Mouse (Mus musculus) liver, embryonic 13.5 days (tissue): Measurements from ENCODE around the gene Manba. TPM values are rescaled to one million over a fixed set of nuclear protein-coding genes. Genes with fewer than 3 reads are reported as not detected.
A peak's percentile ranks its signal among the peaks of the same experiment; 100 is the strongest.
"Not testable (repeated sequence)": the region's sequence is repeated elsewhere in the genome, so short reads cannot be mapped to it uniquely, and the experiment has no call there.

Source experiments
- ATAC-seq: fragments of 200-750 bp; cut with Nextera tagmentation; 2 replicates; pipeline ENCODE4 v1.8.0; 2017; ENCODE audit warnings: low read depth, mild to moderate bottlenecking, moderate number of reproducible peaks, moderate library complexity
- DNase-seq: peaks from one replicate; pipeline ENCODE4 v3.0.0; 2022
- H3K27ac ChIP-seq: fragments of 300-500 bp; sonication (generic); 2 replicates; pipeline ENCODE4 v1.5.1; 2015; ENCODE audit warnings: moderate library complexity, mild to moderate bottlenecking, inconsistent platforms
- H3K27me3 ChIP-seq: fragments of 300-500 bp; sonication (generic); 2 replicates; pipeline ENCODE4 v1.6.1; 2015; ENCODE audit warnings: mild to moderate bottlenecking, inconsistent platforms
- H3K36me3 ChIP-seq: fragments of 300-500 bp; sonication (generic); 2 replicates; pipeline ENCODE4 v1.6.1; 2015; ENCODE audit warnings: mild to moderate bottlenecking, inconsistent platforms
- H3K4me1 ChIP-seq: fragments of 300-500 bp; sonication (generic); replicated peaks from 2 replicates; pipeline ENCODE4 v1.6.1; 2015; ENCODE audit warnings: inconsistent platforms
- H3K4me2 ChIP-seq: fragments of 300-500 bp; sonication (generic); 2 replicates; pipeline ENCODE4 v1.6.1; 2015; ENCODE audit warnings: inconsistent platforms, mild to moderate bottlenecking, moderate library complexity
- H3K4me3 ChIP-seq: fragments of 300-500 bp; sonication (generic); replicated peaks from 2 replicates; pipeline ENCODE4 v1.5.1; 2015; ENCODE audit warnings: mild to moderate bottlenecking, inconsistent platforms
- H3K9ac ChIP-seq: fragments of 300-500 bp; sonication (generic); 2 replicates; pipeline ENCODE4 v1.6.1; 2015; ENCODE audit warnings: mild to moderate bottlenecking, inconsistent platforms
- H3K9me3 ChIP-seq: fragments of 300-500 bp; sonication (generic); replicated peaks from 2 replicates; pipeline ENCODE4 v1.6.1; 2016; ENCODE audit warnings: inconsistent platforms
- WGBS: fragments of 180-500 bp; shearing (Covaris S2); methylation state at CpG from one replicate; pipeline ENCODE4 v1.1.7; 2015; ENCODE audit not compliant: insufficient replicate concordance; 5-methylcytosine and 5-hydroxymethylcytosine counted together
- polyA plus RNA-seq: library from polyadenylated mRNA; unstranded; fragments of >200 nt; fragmentation: Nextera tagmentation; extraction: Ambion mirVana; gene quantifications from 2 replicates; pipeline ENCODE4 v1.2.1, GENCODE M21; 2015

The Manba gene
- polyA plus RNA-seq, 1 experiment from 2014 or later, result 4.9 TPM

GRCm38 (mm10) chr3:135468402-135468801 is 17.0 kb upstream of the Manba start:
- H3K9me3 ChIP-seq, result no peaks in the 10 kb centered on the region
- H3K27ac ChIP-seq, result no peak overlapping the region
- no peak for ATAC-seq
- 84% methylated on average over 1 of the region's 1 CpGs for WGBS
- no peak overlapping the region for H3K9ac ChIP-seq
- H3K4me1 ChIP-seq, result 0 out of 2 replicates have a peak, but pooled peaks cover 4% of the 10 kb centered on the region
- peaks cover 18% of the 10 kb centered on the region; the same call in 1 of the 2 replicates for H3K36me3 ChIP-seq
- H3K4me3 ChIP-seq, result no peak overlapping the region
- no peaks in the 10 kb centered on the region for H3K27me3 ChIP-seq
- DNase-seq, result no peak
- no peak overlapping the region for H3K4me2 ChIP-seq

- ATAC-seq, result no peak
- no peak for DNase-seq
- Histone ChIP-seq H3K4me2 (no peak overlapping the region), H3K9ac (no peak overlapping the region), H3K27me3 (no peaks in the 10 kb centered on the region), H3K4me1 (0 out of 2 replicates have a peak, but pooled peaks cover 4% of the 10 kb centered on the region), H3K36me3 (peaks cover 15% of the 10 kb centered on the region; the same call in 1 of the 2 replicates), H3K27ac (no peak overlapping the region), H3K9me3 (no peaks in the 10 kb centered on the region), H3K4me3 (no peak overlapping the region)
- WGBS, result 42% methylated on average over 3 of the region's 3 CpGs
Observed at GRCm38 (mm10) chr3:135469146-135469545, 16.3 kb upstream of the Manba start.

- ATAC-seq, result no peak
Observed at GRCm38 (mm10) chr3:135469974-135470373, 15.4 kb upstream of the Manba start.

GRCm38 (mm10) chr3:135470823-135471222 is 14.6 kb upstream of the Manba start:
- Histone ChIP-seq H3K4me1 (0 out of 2 replicates have a peak, but pooled peaks cover 4% of the 10 kb centered on the region), H3K4me3 (no peak overlapping the region), H3K4me2 (no peak overlapping the region), H3K9me3 (no peaks in the 10 kb centered on the region), H3K9ac (no peak overlapping the region), H3K27me3 (no peaks in the 10 kb centered on the region), H3K27ac (no peak overlapping the region), H3K36me3 (peaks cover 6% of the 10 kb centered on the region; the same call in 1 of the 2 replicates)
- ATAC-seq, result no peak
- no peak for DNase-seq
- WGBS, result 45% methylated on average over 1 of the region's 1 CpGs

More at GRCm38 (mm10) chr3:135469974-135470373, 15.4 kb upstream of the Manba start:
- 48% methylated on average over 4 of the region's 4 CpGs for WGBS
- Histone ChIP-seq H3K9ac (no peak overlapping the region), H3K9me3 (no peaks in the 10 kb centered on the region), H3K4me1 (0 out of 2 replicates have a peak, but pooled peaks cover 4% of the 10 kb centered on the region), H3K27ac (no peak overlapping the region), H3K36me3 (peaks cover 9% of the 10 kb centered on the region; the same call in 1 of the 2 replicates), H3K4me2 (no peak overlapping the region), H3K27me3 (no peaks in the 10 kb centered on the region), H3K4me3 (no peak overlapping the region)
- no peak for DNase-seq

GRCm38 (mm10) chr3:135475025-135475424 is 10.4 kb upstream of the Manba start:
- H3K9ac ChIP-seq, result no peak overlapping the region
- DNase-seq (no peak), ATAC-seq (no peak)
- no peaks in the 10 kb centered on the region for H3K9me3 ChIP-seq
- H3K36me3 ChIP-seq, result no peaks in the 10 kb centered on the region
- H3K4me1 ChIP-seq, result 0 out of 2 replicates have a peak, but pooled peaks cover under 1% of the 10 kb centered on the region
- 75% methylated on average over 8 of the region's 8 CpGs for WGBS
- no peaks in the 10 kb centered on the region for H3K27me3 ChIP-seq
- H3K27ac ChIP-seq, result no peak overlapping the region
- H3K4me2 ChIP-seq, result no peak overlapping the region
- H3K4me3 ChIP-seq, result no peak overlapping the region

GRCm38 (mm10) chr3:135476286-135476685 is 9.1 kb upstream of the Manba start:
- WGBS, result 70% methylated on average over 6 of the region's 6 CpGs

GRCm38 (mm10) chr3:135476977-135477376 is 8.4 kb upstream of the Manba start:
- 36% methylated on average over 2 of the region's 2 CpGs for WGBS
- no peak overlapping the region for H3K27ac ChIP-seq

More at GRCm38 (mm10) chr3:135476286-135476685, 9.1 kb upstream of the Manba start:
- Histone ChIP-seq H3K27me3 (no peaks in the 10 kb centered on the region), H3K9me3 (no peaks in the 10 kb centered on the region), H3K9ac (no peak overlapping the region), H3K27ac (no peak overlapping the region), H3K4me3 (no peak overlapping the region), H3K36me3 (no peaks in the 10 kb centered on the region), H3K4me1 (no peaks in the 10 kb centered on the region), H3K4me2 (no peak overlapping the region)
- ATAC-seq (no peak), DNase-seq (no peak)

GRCm38 (mm10) chr3:135479090-135479489 is 6.3 kb upstream of the Manba start:
- DNase-seq, H3K4me1 ChIP-seq, H3K4me2 ChIP-seq, H3K9ac ChIP-seq, H3K27ac ChIP-seq, ATAC-seq, H3K36me3 ChIP-seq, H3K27me3 ChIP-seq, H3K9me3 ChIP-seq, H3K4me3 ChIP-seq: not testable (repeated sequence)
- 64% methylated on average over 5 of the region's 5 CpGs for WGBS

More at GRCm38 (mm10) chr3:135476977-135477376, 8.4 kb upstream of the Manba start:
- ATAC-seq (no peak), DNase-seq (no peak)
- Histone ChIP-seq H3K4me3 (no peak overlapping the region), H3K4me1 (no peaks in the 10 kb centered on the region), H3K27me3 (no peaks in the 10 kb centered on the region), H3K9me3 (no peaks in the 10 kb centered on the region), H3K4me2 (no peak overlapping the region), H3K9ac (no peak overlapping the region), H3K36me3 (no peaks in the 10 kb centered on the region)

- Histone ChIP-seq H3K4me3 (no peak overlapping the region), H3K9ac (no peak overlapping the region), H3K9me3 (no peaks in the 10 kb centered on the region), H3K27ac (no peak overlapping the region), H3K27me3 (no peaks in the 10 kb centered on the region), H3K4me2 (no peak overlapping the region), H3K36me3 (no peaks in the 10 kb centered on the region), H3K4me1 (peaks cover 10% of the 10 kb centered on the region)
- ATAC-seq (no peak), DNase-seq (no peak)
- 71% methylated on average over 6 of the region's 6 CpGs for WGBS
Observed at GRCm38 (mm10) chr3:135480767-135481166, 4.6 kb upstream of the Manba start.

- DNase-seq (no peak), ATAC-seq (no peak)
- Histone ChIP-seq H3K27me3 (no peaks in the 10 kb centered on the region), H3K36me3 (no peaks in the 10 kb centered on the region), H3K4me2 (no peak overlapping the region), H3K9me3 (no peaks in the 10 kb centered on the region), H3K9ac (no peak overlapping the region), H3K27ac (no peak overlapping the region), H3K4me1 (peaks cover 14% of the 10 kb centered on the region), H3K4me3 (no peak overlapping the region)
- 62% methylated on average over 3 of the region's 3 CpGs for WGBS
Observed at GRCm38 (mm10) chr3:135481608-135482007, 3.8 kb upstream of the Manba start.

- H3K9me3 ChIP-seq, DNase-seq, ATAC-seq, H3K27me3 ChIP-seq, H3K27ac ChIP-seq, H3K9ac ChIP-seq, H3K36me3 ChIP-seq: not testable (repeated sequence)
- WGBS, result 77% methylated on average over 15 of the region's 15 CpGs
- H3K4me1 ChIP-seq, result peaks cover 14% of the 10 kb centered on the region
- H3K4me2 ChIP-seq, result peak overlapping the region; percentile 87
- peak overlapping the region; percentile 72 for H3K4me3 ChIP-seq
Observed at GRCm38 (mm10) chr3:135484650-135485049, 761 bp upstream of the Manba start.

- Histone ChIP-seq H3K27ac (0 out of 2 replicates have a peak overlapping the region, but pooled peaks have one; percentile 37), H3K4me2 (peak overlapping the region; percentile 87), H3K9ac (peak overlapping the region; percentile 77), H3K9me3 (no peaks in the 10 kb centered on the region), H3K4me3 (peak overlapping the region; percentile 72), H3K4me1 (peaks cover 14% of the 10 kb centered on the region), H3K27me3 (no peaks in the 10 kb centered on the region), H3K36me3 (0 out of 2 replicates have a peak, but pooled peaks cover 6% of the 10 kb centered on the region)
- ATAC-seq (no peak), DNase-seq (no peak)
- 6% methylated on average over 9 of the region's 9 CpGs for WGBS
Observed at GRCm38 (mm10) chr3:135485900-135486241, 460 bp downstream of the Manba start.
